Mouse (Mus musculus) liver, embryonic 16.5 days (tissue): ENCODE data around the gene A030005L19Rik. TPM values are rescaled to one million over a fixed set of nuclear protein-coding genes. Genes with fewer than 3 reads are reported as not detected.

Experiments
- ATAC-seq: fragments of 200-750 bp; cut with Nextera tagmentation; 2 replicates; pipeline ENCODE4 v1.8.0; 2017; ENCODE audit warnings: low read depth, mild to moderate bottlenecking, moderate number of reproducible peaks, moderate library complexity
- H3K27ac ChIP-seq: fragments of 300-500 bp; sonication (generic); 2 replicates; pipeline ENCODE4 v1.5.1; 2014; ENCODE audit warnings: mild to moderate bottlenecking, low read length
- H3K27me3 ChIP-seq: fragments of 300-500 bp; sonication (generic); 2 replicates; pipeline ENCODE4 v1.6.1; 2014; ENCODE audit warnings: low read depth, low read length, mixed read lengths; ENCODE audit not compliant: control insufficient read depth, insufficient read depth
- H3K36me3 ChIP-seq: fragments of 300-500 bp; sonication (generic); 2 replicates; pipeline ENCODE4 v1.6.1; 2014; ENCODE audit warnings: mild to moderate bottlenecking; ENCODE audit not compliant: control insufficient read depth, insufficient read depth
- H3K4me1 ChIP-seq: fragments of 300-500 bp; sonication (generic); 2 replicates; pipeline ENCODE4 v1.6.1; 2014; ENCODE audit warnings: low read depth, low read length, mixed read lengths; ENCODE audit not compliant: control insufficient read depth
- H3K4me2 ChIP-seq: fragments of 300-500 bp; sonication (generic); 2 replicates; pipeline ENCODE4 v1.6.1; 2014; ENCODE audit warnings: low read depth, low read length, mixed read lengths
- H3K4me3 ChIP-seq: fragments of 300-500 bp; sonication (generic); 2 replicates; pipeline ENCODE4 v1.5.1; 2014; ENCODE audit warnings: low read depth, mild to moderate bottlenecking, low read length
- H3K9ac ChIP-seq: fragments of 300-500 bp; sonication (generic); 2 replicates; pipeline ENCODE4 v1.6.1; 2014; ENCODE audit warnings: low read depth, low read length
- H3K9me3 ChIP-seq: fragments of 300-500 bp; sonication (generic); replicated peaks from 2 replicates; pipeline ENCODE4 v1.6.1; 2016; ENCODE audit warnings: low read length; ENCODE audit not compliant: control insufficient read depth
- WGBS: fragments of 180-500 bp; shearing (Covaris S2); extraction: QIAGEN DNeasy Blood & Tissue Kit; methylation state at CpG from one replicate; pipeline ENCODE4 v1.1.7; 2014; ENCODE audit not compliant: insufficient replicate concordance; 5-methylcytosine and 5-hydroxymethylcytosine counted together
- polyA plus RNA-seq: library from polyadenylated mRNA; unstranded; fragments of >200 nt; fragmentation: Nextera tagmentation; extraction: Ambion mirVana; gene quantifications from 2 replicates; pipeline ENCODE4 v1.2.1, GENCODE M21; 2015

Gene A030005L19Rik
- polyA plus RNA-seq, 1 experiment from 2014 or later: 0.11 TPM

DNA sequence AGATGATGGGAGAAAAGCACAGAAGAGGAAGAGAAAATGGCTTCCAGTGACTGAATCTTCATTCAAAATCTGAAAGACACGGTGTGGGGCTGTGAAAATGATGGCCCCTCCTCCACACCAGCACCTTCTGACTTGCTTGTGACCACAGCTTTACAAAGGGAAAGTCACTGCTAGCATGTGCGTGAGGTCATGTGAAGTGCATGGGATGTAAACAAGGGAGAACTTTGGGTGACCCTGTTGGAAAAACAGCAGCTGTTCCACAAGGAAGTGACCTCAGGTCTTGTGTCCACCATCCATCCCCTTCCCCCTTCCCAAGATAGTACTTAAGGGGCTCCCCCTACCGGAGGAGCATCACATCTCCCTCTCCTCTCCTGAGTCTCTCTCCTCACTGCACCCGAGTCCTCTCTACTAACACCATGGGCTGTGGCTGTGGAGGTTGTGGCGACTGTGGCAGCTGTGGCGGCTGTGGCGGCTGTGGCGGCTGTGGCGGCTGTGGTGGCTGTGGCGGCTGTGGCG is 46.8 kb downstream of the A030005L19Rik start, which contains the start of gene Gm47955:
TSS of gene Gm47955 (plus strand) at position 417 of the 516 bp plus-strand sequence.
- no peaks in the 10 kb centered on the region for H3K27me3 ChIP-seq

More for the DNA sequence above, 46.8 kb downstream of the A030005L19Rik start, which contains the start of gene Gm47955:
- no peak within 1 kb of the TSS for H3K4me3 ChIP-seq
- no peak for ATAC-seq
- H3K9ac ChIP-seq: no peak within 1 kb of the TSS
- no peaks in the 10 kb centered on the region for H3K36me3 ChIP-seq
- H3K4me1 ChIP-seq: no peaks in the 10 kb centered on the region
- H3K4me2 ChIP-seq: no peak within 1 kb of the TSS
- no peaks in the 10 kb centered on the region for H3K9me3 ChIP-seq
- no peak within 1 kb of the TSS for H3K27ac ChIP-seq
- WGBS: 75% methylated on average over 11 of the region's 11 CpGs

Other genes starting within 250 kb of the A030005L19Rik start
- 156 and 164 TPM in 2 replicates for gene Mff, start 188.4 kb upstream of the A030005L19Rik start, polyA plus RNA-seq
- 1.2 TPM in 1 of 2 replicates, not detected in the other for gene Tm4sf20, start 144.9 kb upstream of the A030005L19Rik start, polyA plus RNA-seq
- gene Gm47791, start 142.1 kb upstream of the A030005L19Rik start, polyA plus RNA-seq: not detected in 2 replicates
- gene Agfg1, start 73.8 kb upstream of the A030005L19Rik start, polyA plus RNA-seq: 39.0 and 44.7 TPM in 2 replicates
- gene A030014E15Rik, start 11.6 kb downstream of the A030005L19Rik start, polyA plus RNA-seq: not detected in 2 replicates
- gene Gm6217, start 18.1 kb downstream of the A030005L19Rik start, polyA plus RNA-seq: not detected in 2 replicates
- not detected in 2 replicates for gene A030003K21Rik, start 30.1 kb downstream of the A030005L19Rik start, polyA plus RNA-seq
- not detected in 2 replicates for gene Gm7544, start 42.7 kb downstream of the A030005L19Rik start, polyA plus RNA-seq
- not detected in 2 replicates for gene Gm47955, start 47.0 kb downstream of the A030005L19Rik start, polyA plus RNA-seq
- not detected in 2 replicates for gene Gm47959, start 87.2 kb downstream of the A030005L19Rik start, polyA plus RNA-seq
- gene Slc19a3, start 125.1 kb downstream of the A030005L19Rik start, polyA plus RNA-seq: 0.08 TPM in 1 of 2 replicates, not detected in the other
- gene Krtap28-10, start 129.2 kb downstream of the A030005L19Rik start, polyA plus RNA-seq: not detected in 2 replicates
- not detected in 2 replicates for gene Gm47969, start 131.6 kb downstream of the A030005L19Rik start, polyA plus RNA-seq
- gene A030005K14Rik, start 146.1 kb downstream of the A030005L19Rik start, polyA plus RNA-seq: not detected in 2 replicates
- gene Krtap28-13, start 147.6 kb downstream of the A030005L19Rik start, polyA plus RNA-seq: not detected in 2 replicates
- not detected in 2 replicates for gene Ccl20, start 203.4 kb downstream of the A030005L19Rik start, polyA plus RNA-seq
- not detected in 2 replicates for gene Daw1, start 246.4 kb downstream of the A030005L19Rik start, polyA plus RNA-seq